Mouse (Mus musculus) neural tube, embryonic 12.5 days (tissue): ENCODE measurements at regions not wholly inside any gene's neighbourhood (a gene's known extent, or its start where the extent isn't known, plus 50 kb on each side); places are given as distances from the start of the nearest gene placed in this dataset.

Source experiments
- ATAC-seq: fragments of 200-750 bp; cut with Nextera tagmentation; 2 replicates; pipeline ENCODE4 v1.8.0; 2017; ENCODE audit warnings: low read depth, mild to moderate bottlenecking, moderate TSS enrichment, moderate library complexity; ENCODE audit not compliant: low FRiP score
- H3K27ac ChIP-seq: fragments of 300-500 bp; sonication (generic); 2 replicates; pipeline ENCODE4 v1.5.1; 2016
- H3K27me3 ChIP-seq: fragments of 300-500 bp; sonication (generic); replicated peaks from 2 replicates; pipeline ENCODE4 v1.6.1; 2016; ENCODE audit warnings: mild to moderate bottlenecking
- H3K36me3 ChIP-seq: fragments of 300-500 bp; sonication (generic); 2 replicates; pipeline ENCODE4 v1.6.1; 2016; ENCODE audit warnings: mild to moderate bottlenecking
- H3K4me1 ChIP-seq: fragments of 300-500 bp; sonication (generic); 2 replicates; pipeline ENCODE4 v1.6.1; 2016
- H3K4me2 ChIP-seq: fragments of 300-500 bp; sonication (generic); replicated peaks from 2 replicates; pipeline ENCODE4 v1.6.1; 2016; ENCODE audit warnings: mild to moderate bottlenecking
- H3K4me3 ChIP-seq: fragments of 300-500 bp; sonication (generic); 2 replicates; pipeline ENCODE4 v1.5.1; 2016
- H3K9ac ChIP-seq: fragments of 300-500 bp; sonication (generic); 2 replicates; pipeline ENCODE4 v1.6.1; 2016; ENCODE audit warnings: mild to moderate bottlenecking
- H3K9me3 ChIP-seq: fragments of 300-500 bp; sonication (generic); 2 replicates; pipeline ENCODE4 v1.6.1; 2016; ENCODE audit warnings: mild to moderate bottlenecking
- WGBS: fragments of 180-500 bp; shearing (Covaris S2); methylation state at CpG from one replicate; pipeline ENCODE4 v1.1.7; 2016; 5-methylcytosine and 5-hydroxymethylcytosine counted together

- no peaks in the 10 kb centered on the region for H3K36me3 ChIP-seq
- 89% methylated on average over 1 of the region's 1 CpGs for WGBS
- no peak overlapping the region for H3K9ac ChIP-seq
- H3K4me3 ChIP-seq, result no peak overlapping the region
- ATAC-seq, result no peak
- no peak overlapping the region for H3K27ac ChIP-seq
- no peaks in the 10 kb centered on the region for H3K9me3 ChIP-seq
- H3K27me3 ChIP-seq, result no peaks in the 10 kb centered on the region
- 0 out of 2 replicates have a peak, but pooled peaks cover 2% of the 10 kb centered on the region for H3K4me1 ChIP-seq
- no peak overlapping the region for H3K4me2 ChIP-seq
Measured at GRCm38 (mm10) chr17:51459119-51459518, 280.0 kb upstream of the Tbc1d5 start.

- 92% methylated on average over 6 of the region's 6 CpGs for WGBS
- Histone ChIP-seq H3K9me3 (no peaks in the 10 kb centered on the region), H3K27me3 (no peaks in the 10 kb centered on the region), H3K36me3 (no peaks in the 10 kb centered on the region), H3K9ac (no peak overlapping the region), H3K27ac (no peak overlapping the region), H3K4me3 (no peak overlapping the region), H3K4me2 (no peak overlapping the region), H3K4me1 (no peaks in the 10 kb centered on the region)
- ATAC-seq, result no peak
Measured at GRCm38 (mm10) chr17:51415746-51416145, 236.6 kb upstream of the Tbc1d5 start.

- no peak overlapping the region for H3K9ac ChIP-seq
- no peaks in the 10 kb centered on the region for H3K27me3 ChIP-seq
- no peaks in the 10 kb centered on the region for H3K4me1 ChIP-seq
- 84% methylated on average over 4 of the region's 4 CpGs for WGBS
- H3K36me3 ChIP-seq, result no peaks in the 10 kb centered on the region
- no peak overlapping the region for H3K4me3 ChIP-seq
- H3K27ac ChIP-seq, result no peak overlapping the region
- ATAC-seq, result no peak
- H3K4me2 ChIP-seq, result no peak overlapping the region
- no peaks in the 10 kb centered on the region for H3K9me3 ChIP-seq
Measured at GRCm38 (mm10) chr17:51414304-51414703, 235.2 kb upstream of the Tbc1d5 start.

- no peak for ATAC-seq
- H3K36me3 ChIP-seq, result no peaks in the 10 kb centered on the region
Measured at GRCm38 (mm10) chr17:51413741-51414140, 234.6 kb upstream of the Tbc1d5 start.

GRCm38 (mm10) chr17:51411545-51412094 lies 232.5 kb upstream of the Tbc1d5 start:
- no peak for ATAC-seq
- no peak overlapping the region for H3K4me3 ChIP-seq
- H3K27ac ChIP-seq, result no peak overlapping the region
- no peak overlapping the region for H3K9ac ChIP-seq
- no peak overlapping the region for H3K4me2 ChIP-seq
- WGBS, result 84% methylated on average over 12 of the region's 12 CpGs
- no peaks in the 10 kb centered on the region for H3K4me1 ChIP-seq
- H3K36me3 ChIP-seq, result no peaks in the 10 kb centered on the region
- no peaks in the 10 kb centered on the region for H3K27me3 ChIP-seq
- H3K9me3 ChIP-seq, result no peaks in the 10 kb centered on the region

More at GRCm38 (mm10) chr17:51413741-51414140, 234.6 kb upstream of the Tbc1d5 start:
- H3K27me3 ChIP-seq, result no peaks in the 10 kb centered on the region
- H3K27ac ChIP-seq, result no peak overlapping the region
- H3K4me1 ChIP-seq, result no peaks in the 10 kb centered on the region
- no peak overlapping the region for H3K9ac ChIP-seq
- H3K9me3 ChIP-seq, result no peaks in the 10 kb centered on the region
- no peak overlapping the region for H3K4me2 ChIP-seq
- H3K4me3 ChIP-seq, result no peak overlapping the region

GRCm38 (mm10) chr17:51408894-51409293 lies 229.7 kb upstream of the Tbc1d5 start:
- Histone ChIP-seq H3K9me3 (no peaks in the 10 kb centered on the region), H3K9ac (no peak overlapping the region), H3K27ac (no peak overlapping the region), H3K4me3 (no peak overlapping the region), H3K4me2 (no peak overlapping the region), H3K27me3 (no peaks in the 10 kb centered on the region), H3K4me1 (no peaks in the 10 kb centered on the region), H3K36me3 (no peaks in the 10 kb centered on the region)
- WGBS, result 67% methylated on average over 5 of the region's 5 CpGs
- ATAC-seq, result no peak

- Histone ChIP-seq H3K27ac (no peak overlapping the region), H3K4me1 (no peaks in the 10 kb centered on the region), H3K4me3 (no peak overlapping the region), H3K9ac (no peak overlapping the region), H3K36me3 (no peaks in the 10 kb centered on the region), H3K27me3 (no peaks in the 10 kb centered on the region), H3K9me3 (no peaks in the 10 kb centered on the region), H3K4me2 (no peak overlapping the region)
- 65% methylated on average over 3 of the region's 3 CpGs for WGBS
- no peak for ATAC-seq
Measured at GRCm38 (mm10) chr17:51408367-51408766, 229.2 kb upstream of the Tbc1d5 start.

- no peak overlapping the region for H3K4me3 ChIP-seq
- no peak overlapping the region for H3K9ac ChIP-seq
- no peak overlapping the region for H3K4me2 ChIP-seq
- no peak for ATAC-seq
- WGBS, result 79% methylated on average over 4 of the region's 4 CpGs
- H3K9me3 ChIP-seq, result no peaks in the 10 kb centered on the region
- no peaks in the 10 kb centered on the region for H3K36me3 ChIP-seq
- no peaks in the 10 kb centered on the region for H3K4me1 ChIP-seq
- H3K27me3 ChIP-seq, result no peaks in the 10 kb centered on the region
- H3K27ac ChIP-seq, result no peak overlapping the region
Measured at GRCm38 (mm10) chr17:51407046-51407445, 227.9 kb upstream of the Tbc1d5 start.

GRCm38 (mm10) chr17:51405059-51405458 lies 225.9 kb upstream of the Tbc1d5 start:
- no peaks in the 10 kb centered on the region for H3K27me3 ChIP-seq
- no peaks in the 10 kb centered on the region for H3K4me1 ChIP-seq
- H3K27ac ChIP-seq, result no peak overlapping the region
- no peaks in the 10 kb centered on the region for H3K36me3 ChIP-seq
- WGBS, result 86% methylated on average over 3 of the region's 3 CpGs
- no peaks in the 10 kb centered on the region for H3K9me3 ChIP-seq
- H3K9ac ChIP-seq, result no peak overlapping the region
- no peak overlapping the region for H3K4me2 ChIP-seq
- H3K4me3 ChIP-seq, result no peak overlapping the region
- no peak for ATAC-seq

GRCm38 (mm10) chr17:51397973-51398372 lies 218.8 kb upstream of the Tbc1d5 start:
- 83% methylated on average over 7 of the region's 7 CpGs for whole genome bisulfite sequencing
- ATAC-seq, result no peak
- H3K4me3 ChIP-seq, result no peak overlapping the region

GRCm38 (mm10) chr17:51393771-51394221 lies 214.6 kb upstream of the Tbc1d5 start:
- Histone ChIP-seq H3K4me2 (no peak overlapping the region), H3K9ac (no peak overlapping the region), H3K4me3 (no peak overlapping the region), H3K9me3 (no peaks in the 10 kb centered on the region), H3K27ac (no peak overlapping the region), H3K27me3 (no peaks in the 10 kb centered on the region), H3K4me1 (no peaks in the 10 kb centered on the region), H3K36me3 (no peaks in the 10 kb centered on the region)
- WGBS, result 46% methylated on average over 11 of the region's 11 CpGs
- ATAC-seq, result no peak

More at GRCm38 (mm10) chr17:51397973-51398372, 218.8 kb upstream of the Tbc1d5 start:
- Histone ChIP-seq H3K9ac (no peak overlapping the region), H3K9me3 (no peaks in the 10 kb centered on the region), H3K27ac (no peak overlapping the region), H3K27me3 (no peaks in the 10 kb centered on the region), H3K4me2 (no peak overlapping the region), H3K36me3 (no peaks in the 10 kb centered on the region), H3K4me1 (no peaks in the 10 kb centered on the region)

GRCm38 (mm10) chr17:51391871-51392270 lies 212.7 kb upstream of the Tbc1d5 start:
- no peaks in the 10 kb centered on the region for H3K36me3 ChIP-seq
- no peaks in the 10 kb centered on the region for H3K9me3 ChIP-seq
- no peak overlapping the region for H3K4me3 ChIP-seq
- no peak overlapping the region for H3K27ac ChIP-seq
- no peak overlapping the region for H3K9ac ChIP-seq
- WGBS, result 91% methylated on average over 10 of the region's 10 CpGs
- no peak overlapping the region for H3K4me2 ChIP-seq
- no peaks in the 10 kb centered on the region for H3K27me3 ChIP-seq
- no peaks in the 10 kb centered on the region for H3K4me1 ChIP-seq
- no peak for ATAC-seq

- Histone ChIP-seq H3K9me3 (no peaks in the 10 kb centered on the region), H3K9ac (no peak overlapping the region), H3K4me1 (no peaks in the 10 kb centered on the region), H3K4me2 (no peak overlapping the region), H3K27ac (no peak overlapping the region), H3K4me3 (no peak overlapping the region), H3K27me3 (no peaks in the 10 kb centered on the region), H3K36me3 (no peaks in the 10 kb centered on the region)
- 82% methylated on average over 6 of the region's 6 CpGs for WGBS
- ATAC-seq, result no peak
Measured at GRCm38 (mm10) chr17:51382552-51382951, 203.4 kb upstream of the Tbc1d5 start.
